Mouse (Mus musculus): Measurements from ENCODE around the gene Pex14.

The Pex14 gene

DNA sequence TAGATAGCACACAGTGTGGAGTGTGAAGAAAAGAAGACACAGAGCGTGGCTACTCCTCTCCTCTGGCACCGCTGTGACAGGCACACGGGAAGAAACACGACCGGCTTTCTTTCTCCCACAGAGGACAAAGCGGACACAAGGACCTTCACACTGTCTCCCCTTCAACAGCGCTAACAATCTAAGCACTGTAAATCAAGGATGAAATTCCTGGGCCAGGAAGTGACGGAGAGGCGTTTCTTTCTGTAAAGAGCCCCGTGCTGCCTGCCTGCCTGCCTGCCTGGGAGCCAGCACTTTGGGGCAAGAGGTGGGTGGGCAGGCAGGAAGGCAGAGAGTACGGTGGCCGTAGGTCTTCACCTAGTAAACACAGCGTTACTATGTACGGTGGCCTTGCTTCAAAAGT lies 42.2 kb downstream of the Pex14 start:
- no peak for DNase-seq (ENCODE audit: low spot score in 2 of 2)

DNA sequence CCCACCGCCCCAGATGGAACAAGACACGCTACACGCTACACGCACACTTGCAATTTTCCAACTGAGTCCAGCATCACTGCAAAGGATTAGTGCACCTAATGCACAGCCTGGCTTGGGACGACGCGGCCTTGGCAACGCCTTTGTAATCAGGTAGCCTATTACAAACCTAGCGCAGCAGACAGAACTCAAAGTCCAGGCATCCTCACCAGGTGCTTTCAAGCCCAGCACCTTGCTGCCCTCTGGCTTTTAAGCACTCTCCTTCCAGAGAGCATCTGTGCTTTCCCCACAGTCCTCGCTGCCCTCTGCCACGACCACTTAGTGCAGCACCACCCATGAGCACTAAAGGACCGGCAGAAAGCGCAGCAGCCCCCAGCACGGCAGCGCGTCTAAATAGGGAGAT lies 42.7 kb downstream of the Pex14 start:
- no peak for DNase-seq (ENCODE audit: low spot score in 2 of 2)

DNA sequence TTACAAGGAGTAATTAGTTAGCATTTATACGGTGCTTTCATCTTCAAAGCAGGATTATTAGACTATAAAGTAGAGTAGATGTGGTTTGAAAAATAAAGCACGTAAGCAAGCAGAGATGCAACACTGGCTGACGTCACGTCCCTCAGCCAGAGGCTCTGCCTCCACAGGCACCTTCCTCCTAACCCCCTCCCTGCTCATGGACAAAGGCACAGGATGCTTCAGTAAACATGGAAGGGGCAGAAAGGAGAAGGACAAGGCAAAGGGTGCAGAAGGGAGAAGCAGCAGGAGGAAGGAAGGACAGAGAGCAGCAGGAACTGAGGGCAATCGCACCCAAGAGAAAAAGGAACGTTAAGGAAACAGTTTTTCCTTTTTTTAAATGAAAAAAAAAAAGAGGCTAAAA lies 43.8 kb downstream of the Pex14 start:
- DNase-seq (ENCODE audit: low spot score in 2 of 2), result no peak

DNA sequence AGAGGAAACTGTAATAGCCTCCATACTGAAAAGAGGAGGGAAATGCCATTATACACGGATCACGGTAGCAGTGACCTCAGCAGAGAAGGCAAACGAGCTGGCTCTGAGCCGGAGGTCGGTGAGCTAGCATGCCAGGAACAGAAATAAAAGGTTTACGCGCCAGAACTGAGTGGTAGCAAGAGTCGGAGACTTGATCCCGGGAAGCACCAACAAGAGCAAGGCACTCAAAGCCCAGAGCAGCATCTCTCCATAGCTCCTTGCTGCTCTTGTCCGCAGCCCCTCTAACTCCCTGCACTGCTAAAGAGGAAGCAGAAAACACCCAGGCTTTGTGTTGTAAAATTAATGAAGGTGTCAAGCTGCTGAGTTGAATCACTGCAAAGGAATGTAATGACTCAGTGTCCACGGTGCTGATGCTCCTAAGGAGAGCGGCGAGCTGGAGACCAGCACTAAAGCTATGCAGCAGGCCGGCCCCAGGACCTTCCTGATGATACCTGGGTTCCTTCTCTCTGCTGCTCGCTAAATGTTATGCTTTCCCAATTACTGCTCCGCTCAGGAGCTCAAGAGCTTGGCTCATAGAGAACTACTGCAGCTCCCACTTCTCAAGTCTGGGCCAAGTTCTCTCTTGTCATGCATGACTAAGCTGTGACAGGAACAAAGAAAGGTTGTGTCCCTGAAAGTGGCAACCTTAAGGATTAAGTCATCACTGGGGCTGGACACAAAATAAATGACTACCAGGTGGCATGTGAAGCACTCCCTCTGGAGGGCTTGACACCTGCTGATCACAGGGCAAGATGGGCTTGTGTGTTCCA lies 50.1 kb downstream of the Pex14 start:
- DNase-seq (ENCODE audit: low spot score in 2 of 2), result no peak

DNA sequence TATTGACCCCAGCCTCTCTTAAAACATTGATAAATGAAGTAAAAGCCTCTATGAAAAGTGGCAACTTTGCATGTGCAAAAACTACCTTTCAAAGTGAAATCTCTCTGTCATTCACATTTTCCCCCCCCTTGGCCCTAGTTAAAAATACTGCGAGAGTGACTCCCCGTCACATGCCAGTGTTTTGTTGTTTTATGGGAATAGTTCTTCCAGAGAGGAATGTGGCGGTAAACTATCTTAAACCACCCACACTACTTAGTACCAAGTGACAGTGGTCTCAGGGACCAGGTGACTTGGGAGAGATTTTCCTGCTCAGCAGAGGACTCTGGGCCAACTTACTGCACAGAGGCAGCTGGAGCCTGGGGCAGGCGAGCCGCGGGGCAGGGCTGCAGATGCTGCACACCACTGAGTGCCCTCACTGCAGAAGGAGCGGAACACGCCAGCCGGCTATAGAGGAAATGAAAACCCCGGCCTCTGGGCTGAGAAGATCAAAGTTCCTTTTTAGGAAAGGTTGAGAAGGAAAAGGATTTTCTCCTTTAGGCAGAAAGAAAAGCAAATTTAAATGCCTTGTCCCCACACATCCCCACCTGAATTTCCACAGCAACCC lies 50.9 kb downstream of the Pex14 start:
- DNase-seq (ENCODE audit: low spot score in 2 of 2), result no peak

DNA sequence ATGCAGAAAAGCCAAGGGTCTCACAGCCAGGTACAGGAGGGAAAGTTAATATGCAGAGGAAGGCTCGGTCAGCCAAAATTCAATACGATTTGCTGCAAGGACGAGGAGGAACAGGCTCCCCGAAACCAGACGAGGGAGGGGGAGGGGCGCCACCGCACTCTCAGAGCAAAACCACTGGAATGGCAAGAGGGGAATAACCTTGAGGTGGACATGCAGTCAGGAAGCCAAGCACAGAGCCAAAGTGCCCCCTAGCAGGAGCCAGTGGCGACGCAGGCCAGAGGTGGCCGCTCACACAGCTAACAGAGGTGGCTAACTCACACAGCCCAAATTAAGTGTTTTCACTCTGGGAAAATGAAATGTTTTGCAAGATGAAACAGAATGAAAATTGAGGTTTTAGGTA lies 52.3 kb downstream of the Pex14 start:
- DNase-seq (ENCODE audit: low spot score in 2 of 2), result peak in 1 of 2 experiments; percentile 24

DNA sequence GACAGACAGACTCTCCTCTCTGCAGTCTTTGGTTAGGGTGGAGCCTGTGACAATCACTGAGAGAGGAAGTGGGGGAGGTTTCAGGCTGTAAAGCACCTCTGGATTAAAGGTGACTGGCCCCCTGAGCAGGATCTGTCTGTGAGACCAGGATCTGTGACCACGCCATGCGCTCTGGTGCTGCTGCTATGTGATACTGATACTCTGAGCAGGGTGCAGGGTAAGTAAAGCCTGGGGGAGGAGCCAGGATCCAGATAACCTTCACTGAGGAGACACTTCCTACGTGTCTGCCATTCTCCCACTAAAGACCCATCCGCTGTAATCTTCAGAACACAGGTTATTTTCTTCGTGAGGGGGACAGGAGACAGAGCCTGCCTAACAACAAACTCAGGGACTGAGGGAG lies 53.8 kb downstream of the Pex14 start:
- no peak for DNase-seq (ENCODE audit: low spot score in 2 of 2)

DNA sequence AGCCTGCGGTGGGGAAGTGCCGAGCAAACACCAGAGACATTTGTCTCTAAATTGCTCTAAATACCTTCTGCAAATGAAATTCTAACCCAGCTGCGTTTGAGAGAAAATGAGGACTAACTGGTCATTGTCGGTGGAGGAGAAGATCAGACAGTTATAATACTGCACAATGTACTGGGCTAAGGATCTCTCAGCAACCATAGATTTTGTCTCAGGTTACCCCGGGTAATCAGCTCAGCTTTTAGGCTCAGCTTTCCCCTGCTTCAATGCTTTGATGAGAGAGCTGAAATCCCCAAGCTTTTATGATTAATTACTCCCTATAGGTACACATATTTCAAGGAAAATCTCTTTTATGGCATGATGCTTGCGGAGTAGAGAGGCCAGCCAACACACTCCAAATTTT lies 59.4 kb downstream of the Pex14 start:
- DNase-seq (ENCODE audit: low spot score in 2 of 2), result no peak

DNA sequence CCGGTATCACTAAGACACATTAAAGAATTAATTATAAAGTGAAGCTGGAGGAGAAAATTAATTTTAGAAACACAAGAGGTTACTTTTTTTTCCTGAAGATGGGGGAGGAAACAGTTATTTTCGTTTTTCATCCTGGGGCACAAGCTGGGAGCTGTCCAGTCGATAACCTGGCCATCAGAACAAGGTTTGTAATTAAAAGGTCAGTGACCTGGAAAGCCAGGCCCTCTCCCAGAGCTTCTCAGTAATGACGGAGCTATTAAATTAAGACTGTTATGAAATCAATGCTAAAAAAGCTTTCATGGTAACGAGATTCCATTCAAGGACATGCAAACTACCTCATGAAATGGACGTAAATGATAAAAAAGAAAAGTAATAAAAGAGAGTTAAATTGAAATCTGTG lies 62.0 kb downstream of the Pex14 start:
- DNase-seq (ENCODE audit: low spot score in 2 of 2), result no peak

DNA sequence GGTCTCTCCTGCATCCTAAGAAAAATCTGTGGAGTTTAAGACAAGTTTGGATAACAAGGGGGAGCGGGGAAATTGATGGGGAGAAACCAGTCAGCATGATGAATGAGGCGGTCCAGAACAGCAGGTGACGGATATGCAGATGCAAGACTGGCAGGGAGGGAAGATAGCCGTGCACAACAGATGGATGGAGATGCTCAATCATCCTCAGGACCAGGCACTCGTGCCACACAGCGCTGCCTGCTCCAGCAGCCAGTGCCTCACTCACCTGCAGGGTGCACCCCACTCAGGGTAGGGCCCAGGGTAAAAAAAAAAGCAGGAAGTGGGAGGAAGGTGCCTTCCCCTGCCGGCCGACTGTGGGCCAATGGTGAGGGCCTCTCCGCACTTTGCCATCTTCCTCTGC lies 63.1 kb downstream of the Pex14 start:
- no peak for DNase-seq (ENCODE audit: low spot score in 2 of 2)

DNA sequence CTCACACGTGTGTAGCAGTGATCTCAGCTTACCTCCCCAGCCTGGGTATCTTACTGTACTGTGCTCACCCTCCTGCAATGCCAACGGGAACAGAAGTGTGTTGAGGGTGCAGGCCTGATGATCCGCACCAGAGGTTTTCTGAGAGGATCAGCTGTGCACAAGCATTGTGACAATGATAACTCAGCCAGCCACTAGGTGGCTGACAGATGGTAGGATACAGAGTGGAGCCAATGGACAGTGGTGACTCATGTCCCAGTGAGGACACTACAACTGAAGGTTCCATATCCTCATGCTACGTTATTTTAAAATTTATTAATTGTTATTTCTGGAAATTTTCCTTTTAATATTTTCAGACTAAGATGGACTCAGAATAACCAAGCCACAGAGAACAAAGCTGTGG lies 68.2 kb downstream of the Pex14 start:
- DNase-seq (ENCODE audit: low spot score in 2 of 2), result no peak

DNA sequence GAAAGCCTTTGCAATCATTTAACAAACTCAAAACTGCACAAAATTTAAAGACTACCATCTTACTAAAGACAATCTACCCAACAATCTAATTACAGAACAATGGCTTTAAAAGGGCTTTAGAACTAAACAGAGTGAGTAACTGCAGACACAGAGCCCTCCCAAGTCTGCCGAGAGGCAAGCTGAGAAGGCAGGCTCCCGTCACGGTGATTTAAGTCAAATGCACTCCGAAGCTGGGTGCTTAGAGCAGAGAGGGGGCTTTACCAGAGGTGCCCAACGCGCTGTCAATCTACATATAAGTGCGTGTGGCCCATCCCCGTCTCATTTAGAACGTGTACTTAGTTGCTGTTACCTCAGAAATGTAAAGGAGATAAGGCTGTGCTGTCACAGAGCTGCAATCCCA lies 72.1 kb downstream of the Pex14 start:
- DNase-seq (ENCODE audit: low spot score in 2 of 2), result no peak

DNA sequence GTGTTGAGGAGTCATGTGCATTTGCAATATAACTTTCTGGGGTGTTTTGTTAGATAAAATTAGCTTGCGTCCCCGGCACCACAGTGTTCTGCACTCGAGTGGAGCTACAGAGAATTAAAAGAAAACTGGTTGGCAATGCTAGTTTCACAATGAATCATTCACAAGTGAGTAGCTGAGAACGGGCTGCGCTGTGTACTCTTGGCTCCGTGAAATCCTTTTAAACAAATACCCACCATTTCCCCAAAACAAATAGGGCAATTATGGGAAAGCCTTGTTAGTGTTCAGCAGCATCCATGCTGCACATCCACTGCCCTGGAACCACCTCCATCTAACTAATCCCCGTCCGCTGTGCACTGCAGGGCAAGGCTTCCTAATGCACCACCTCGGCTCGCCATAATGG lies 74.4 kb downstream of the Pex14 start:
- DNase-seq (ENCODE audit: low spot score in 2 of 2), result no peak

DNA sequence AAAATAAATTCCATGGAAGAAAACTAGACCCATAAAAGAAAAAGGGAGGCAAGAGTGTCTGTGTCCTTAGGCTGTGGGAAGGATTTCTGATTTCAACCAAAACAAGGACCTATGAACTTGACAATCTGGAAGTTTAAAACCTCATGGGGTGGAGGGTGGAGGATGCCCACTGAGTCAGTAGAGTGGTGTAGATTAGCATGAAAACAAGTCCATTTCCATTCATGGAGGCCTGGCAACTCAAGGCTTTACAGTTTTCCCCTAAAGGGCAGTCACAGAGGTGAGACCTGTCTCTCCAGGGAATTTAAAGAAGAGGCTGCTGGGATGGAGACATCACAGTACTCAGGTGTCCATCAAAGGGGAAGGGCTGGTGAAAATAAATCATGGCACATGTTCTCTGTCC lies 78.7 kb downstream of the Pex14 start:
- no peak for DNase-seq (ENCODE audit: low spot score in 2 of 2)

DNA sequence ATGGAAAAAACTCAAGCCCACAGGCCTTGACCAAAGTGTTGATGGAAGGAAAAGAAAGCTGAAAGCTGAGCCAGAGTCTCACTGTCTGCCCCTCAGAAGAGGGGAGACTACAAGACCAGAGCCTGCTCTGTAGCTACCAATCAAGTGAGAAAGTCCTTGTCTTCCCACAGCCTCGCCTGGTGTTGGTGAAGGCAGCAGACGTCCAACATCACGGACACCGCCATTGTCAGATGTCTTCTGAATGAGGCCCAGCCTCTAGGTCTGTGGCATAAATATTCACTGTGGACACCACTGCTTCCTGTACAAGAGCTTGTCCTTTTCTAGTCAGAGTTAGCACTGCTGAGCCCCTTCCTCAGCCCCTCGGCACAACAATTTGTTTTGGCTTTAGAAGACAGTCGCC lies 80.2 kb downstream of the Pex14 start:
- DNase-seq (ENCODE audit: low spot score in 2 of 2), result no peak

DNA sequence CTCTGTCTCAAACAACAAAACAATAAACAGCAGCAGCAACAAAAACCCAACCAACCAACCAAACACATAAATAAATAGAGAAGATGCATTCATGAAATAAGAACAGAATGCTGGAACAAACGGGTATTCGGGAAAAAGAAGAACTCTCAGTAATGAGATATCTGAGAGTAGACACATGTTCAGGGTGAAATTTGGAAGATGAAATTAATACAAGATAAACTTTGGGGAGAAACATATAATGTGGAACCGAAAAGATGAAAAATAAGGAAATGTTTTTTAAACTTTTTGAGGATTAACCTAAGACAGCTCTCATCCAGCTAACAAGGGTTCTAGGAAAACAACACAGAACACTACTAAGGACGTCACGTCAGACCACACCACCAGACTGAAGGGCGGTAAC lies 92.9 kb downstream of the Pex14 start:
- DNase-seq (ENCODE audit: low spot score in 2 of 2), result no peak

DNA sequence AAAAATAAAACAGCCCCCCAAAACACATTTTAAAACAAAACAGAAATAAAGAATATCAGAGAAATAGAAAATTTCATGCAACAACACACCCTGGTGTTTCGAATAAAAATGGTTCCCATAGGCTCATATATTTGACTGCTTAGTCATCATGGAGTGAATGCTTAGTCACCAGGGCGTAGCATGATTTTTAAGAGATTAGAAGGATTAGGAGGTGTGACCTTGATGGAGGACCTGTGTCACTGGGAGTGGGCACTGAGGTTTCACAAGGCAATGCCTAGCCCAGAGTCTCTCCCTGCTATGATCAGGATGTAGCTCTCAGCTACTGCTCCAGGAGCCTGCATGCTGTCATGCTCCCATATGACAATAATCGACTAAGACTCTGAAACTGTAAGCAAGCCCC lies 93.6 kb downstream of the Pex14 start:
- DNase-seq (ENCODE audit: low spot score in 2 of 2), result no peak

DNA sequence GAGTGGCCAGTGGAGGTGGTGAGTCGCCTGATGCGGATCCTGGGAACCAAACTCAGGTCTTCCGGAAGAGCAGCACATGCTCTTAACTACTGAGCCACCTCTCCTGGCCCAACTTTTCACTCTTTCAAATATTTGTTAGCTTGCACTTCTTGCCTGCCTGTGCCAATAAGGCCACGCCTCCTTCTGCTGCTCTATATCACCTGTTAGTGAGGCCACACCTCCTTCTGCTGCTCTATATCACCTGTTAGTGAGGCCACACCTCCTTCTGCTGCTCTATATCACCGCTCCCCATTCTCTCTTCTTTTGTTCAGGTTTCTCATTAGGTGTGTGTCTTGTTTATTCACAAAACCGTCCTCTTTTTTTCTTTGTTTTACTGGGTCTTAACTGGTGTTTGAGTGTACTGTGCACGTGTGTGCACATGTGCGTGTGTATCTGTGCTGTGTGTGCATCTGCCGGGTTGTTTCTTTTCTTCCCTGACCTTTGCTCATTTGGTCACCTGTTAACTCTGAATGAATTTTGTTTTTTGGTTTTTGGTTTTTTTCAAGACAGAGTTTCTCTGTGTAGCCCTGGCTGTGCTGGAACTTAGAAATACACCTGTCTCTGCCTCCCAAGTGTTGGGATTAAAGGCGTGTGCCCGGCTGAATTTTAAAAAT lies 97.1 kb downstream of the Pex14 start:
- no peak for DNase-seq (ENCODE audit: low spot score in 2 of 2)

DNA sequence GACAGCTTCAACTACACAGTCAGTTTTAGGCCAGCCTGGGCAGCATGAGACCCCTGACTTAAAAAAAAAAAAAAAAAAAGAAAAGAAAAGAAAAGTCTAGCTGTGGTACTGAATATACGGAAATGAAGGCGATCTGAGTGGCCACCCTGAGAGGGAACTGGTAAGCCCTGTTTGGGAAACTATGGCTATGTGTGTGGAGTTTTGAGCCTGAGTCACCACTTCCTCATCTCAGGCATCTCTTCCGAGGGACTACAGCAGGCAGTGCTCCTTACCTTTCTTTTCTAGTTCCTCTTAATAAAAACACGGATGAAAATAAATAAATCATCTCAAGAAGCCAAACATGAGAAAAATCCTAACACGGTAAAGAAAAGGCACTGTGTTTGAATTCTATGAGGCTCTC lies 98.2 kb downstream of the Pex14 start:
- no peak for DNase-seq (ENCODE audit: low spot score in 2 of 2)

DNA sequence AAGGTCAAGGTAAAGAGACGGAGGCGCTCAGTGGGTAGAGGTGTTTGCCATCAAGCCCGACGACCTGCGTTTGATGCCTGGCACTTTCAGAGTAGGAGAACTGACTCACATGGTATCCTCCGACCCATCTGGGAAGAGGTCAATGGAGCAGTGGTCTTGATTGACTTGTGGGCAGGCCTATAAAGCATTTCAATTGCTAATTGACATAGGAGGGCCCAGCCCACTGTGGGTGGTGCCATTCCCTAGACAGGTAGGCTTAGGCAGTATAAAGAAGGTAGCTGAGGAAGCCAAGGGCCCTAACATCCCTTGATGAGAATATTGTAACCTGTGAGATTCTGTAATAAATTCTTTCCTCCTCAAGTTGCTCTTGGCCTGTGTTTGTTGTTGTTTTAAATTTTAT lies 98.9 kb downstream of the Pex14 start:
- no peak for DNase-seq (ENCODE audit: low spot score in 2 of 2)

DNA sequence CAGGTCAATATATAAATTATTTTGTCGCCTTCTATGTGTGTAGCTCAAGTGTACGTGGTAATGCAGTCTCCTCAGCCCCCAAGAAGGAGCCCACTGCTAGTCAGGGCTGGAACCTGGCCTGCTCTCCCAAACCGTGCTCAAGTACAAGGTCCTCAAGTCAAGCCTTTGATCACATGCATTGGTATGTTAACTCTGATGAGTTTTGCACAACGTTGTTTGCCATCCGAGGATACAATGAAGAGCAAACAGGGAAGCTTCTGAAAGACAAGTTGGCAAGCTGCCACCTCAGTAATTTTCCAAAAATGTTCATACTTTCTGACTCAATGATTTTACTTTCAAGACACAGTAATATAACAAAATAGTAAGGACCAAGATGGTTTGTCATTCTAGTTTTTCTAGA lies 105.7 kb downstream of the Pex14 start:
- no peak for DNase-seq (ENCODE audit: low spot score in 2 of 2)

DNA sequence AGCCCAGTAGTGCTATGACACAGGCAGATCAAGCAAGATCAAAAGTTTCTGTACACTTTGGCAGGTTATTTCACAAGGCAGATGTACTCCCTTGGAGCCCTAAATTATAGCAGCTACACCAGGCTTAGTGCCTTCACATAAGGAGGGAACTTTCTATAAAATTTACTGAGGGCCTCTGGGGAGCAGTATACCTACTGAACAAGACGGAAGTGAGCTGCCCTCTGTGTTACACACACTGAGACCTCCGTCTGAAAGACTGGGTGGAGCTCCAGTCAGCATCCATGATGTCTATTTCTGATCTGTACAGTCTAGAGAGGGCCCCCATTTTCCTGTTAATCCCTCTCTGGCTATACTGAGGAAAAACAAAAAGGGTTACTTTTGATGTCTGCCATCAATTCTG lies 109.6 kb downstream of the Pex14 start:
- no peak for DNase-seq (ENCODE audit: low spot score in 2 of 2)
